Mouse (Mus musculus) R1 (cell line): ENCODE data around the gene Dennd1a.

Experiments
- DNase-seq: peaks from one replicate; pipeline ENCODE4 v3.0.0-alpha.2; 2018; ENCODE audit warnings: low read depth, low spot score

The Dennd1a gene

GRCm38 (mm10) chr2:38051485-38052085 is 235.6 kb downstream of the Dennd1a start:
- DNase-seq: no peak

- DNase-seq: no peak
Observed at GRCm38 (mm10) chr2:38048996-38049395, 238.2 kb downstream of the Dennd1a start.

DNA sequence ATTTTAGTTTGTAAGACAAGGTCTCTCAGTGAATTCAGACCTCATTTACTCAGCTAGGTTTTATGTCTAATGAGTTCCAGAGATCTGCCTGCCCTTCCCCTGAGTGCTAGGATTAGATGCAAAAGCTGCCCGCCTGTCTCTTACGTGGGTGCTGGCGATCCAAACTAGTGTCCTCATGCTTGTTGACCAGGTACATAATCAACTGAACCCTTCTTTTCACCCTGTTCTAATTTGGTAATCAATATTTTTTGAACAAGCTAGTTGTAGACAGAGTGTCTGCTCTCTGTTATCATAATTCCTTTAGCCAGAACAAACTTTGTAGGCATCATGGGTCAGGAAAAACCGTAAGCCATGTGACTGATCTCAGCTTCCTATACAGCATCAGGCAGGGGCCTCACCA is 241.9 kb downstream of the Dennd1a start:
- DNase-seq: no peak

DNA sequence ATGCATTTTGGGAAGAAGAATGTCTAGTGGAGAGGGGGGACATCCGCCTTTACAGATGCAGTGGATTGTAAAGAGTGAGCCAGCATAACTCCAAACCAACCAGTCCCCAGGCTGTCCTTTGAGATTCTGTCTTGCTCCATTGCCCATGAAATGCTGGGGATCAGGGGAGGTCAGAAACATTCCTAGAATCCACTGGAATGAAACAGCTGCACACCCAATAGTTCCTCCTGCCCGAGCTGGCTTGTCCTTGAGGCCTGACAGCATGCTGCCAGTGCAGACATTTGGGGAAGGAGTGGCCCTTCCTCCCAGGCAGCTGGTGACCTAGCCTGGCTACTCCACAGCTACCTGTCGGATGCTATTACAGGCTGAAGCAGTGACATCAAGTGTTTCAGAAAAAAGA is 246.3 kb downstream of the Dennd1a start:
- DNase-seq: no peak

- DNase-seq: no peak
Observed at GRCm38 (mm10) chr2:38039621-38040020, 247.6 kb downstream of the Dennd1a start.

- DNase-seq: no peak
Observed at GRCm38 (mm10) chr2:38028317-38028716, 258.9 kb downstream of the Dennd1a start.

GRCm38 (mm10) chr2:38025615-38026014 is 261.6 kb downstream of the Dennd1a start:
- no peak for DNase-seq

- no peak for DNase-seq
Observed at GRCm38 (mm10) chr2:38023741-38024130, 263.5 kb downstream of the Dennd1a start.

DNA sequence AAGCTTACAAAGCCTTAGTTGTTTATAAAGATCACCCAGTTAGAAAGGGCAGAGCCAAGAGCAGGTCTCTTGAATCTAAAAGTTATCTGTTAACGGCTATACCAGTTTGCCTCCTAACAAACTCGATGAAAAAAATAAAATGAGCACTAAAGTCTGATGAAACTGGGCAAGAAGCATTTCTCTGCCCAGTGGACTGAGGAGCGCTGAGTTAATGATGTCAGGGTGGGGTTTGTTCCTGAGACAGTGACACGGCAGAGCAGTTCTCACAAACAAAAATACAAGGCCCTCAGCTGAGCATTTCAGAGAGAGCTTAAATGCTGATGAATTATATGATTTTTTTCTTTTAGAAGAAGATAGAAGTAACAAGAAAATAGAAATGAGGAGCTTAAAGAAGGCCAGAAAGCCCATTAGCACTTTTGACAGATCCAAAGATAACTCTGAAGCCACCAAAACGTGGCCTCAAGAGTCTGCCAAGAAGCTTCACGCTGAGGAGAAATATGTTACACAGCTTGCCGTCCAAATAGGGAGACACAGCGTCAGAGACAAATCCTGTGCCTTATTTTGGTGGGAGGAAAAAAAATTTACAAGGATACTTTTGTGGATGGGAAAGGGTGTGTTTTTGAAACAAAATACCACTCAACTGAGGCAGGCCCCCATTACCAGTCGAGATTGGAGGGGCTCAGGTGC is 264.0 kb downstream of the Dennd1a start:
- no peak for DNase-seq

DNA sequence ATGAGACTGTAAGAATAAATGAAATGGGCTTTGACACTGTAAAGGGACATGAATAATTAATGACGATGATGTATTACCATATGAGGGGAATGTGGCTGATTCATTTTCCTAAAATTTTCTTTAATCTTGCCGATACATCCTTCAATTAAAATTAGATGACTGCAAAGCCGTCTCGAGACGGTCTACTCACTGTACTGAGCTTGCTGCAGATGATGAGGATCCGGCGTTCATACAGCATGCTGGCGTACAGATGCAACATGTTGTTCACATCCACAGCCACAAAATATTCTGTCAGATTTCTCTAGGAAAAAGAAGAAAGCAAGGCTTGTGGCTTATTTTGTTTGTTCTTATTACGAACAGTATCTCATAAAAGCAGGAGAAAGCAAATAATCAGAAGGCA is 266.0 kb downstream of the Dennd1a start:
- no peak for DNase-seq

DNA sequence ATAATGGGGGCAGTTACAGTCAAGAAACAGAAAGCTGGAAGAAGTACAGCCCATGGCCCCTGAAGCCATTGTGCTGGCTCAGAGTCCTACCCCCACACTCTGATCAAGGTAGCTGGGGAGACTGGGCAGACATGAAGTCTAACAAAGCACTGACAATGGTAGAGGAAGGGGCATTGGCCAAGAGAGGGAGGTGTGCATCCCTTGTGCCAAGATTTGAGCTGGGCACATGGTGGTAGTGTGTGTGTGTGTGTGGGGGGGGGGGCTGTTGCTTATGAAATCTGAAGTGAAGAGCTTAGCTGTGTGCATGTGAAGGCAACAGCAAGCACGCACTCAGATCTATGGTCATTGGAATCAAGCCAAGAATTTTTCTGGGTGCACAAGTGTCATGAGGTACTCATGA is 272.5 kb downstream of the Dennd1a start:
- DNase-seq: no peak

GRCm38 (mm10) chr2:38013839-38014365 is 273.3 kb downstream of the Dennd1a start:
- DNase-seq: no peak

DNA sequence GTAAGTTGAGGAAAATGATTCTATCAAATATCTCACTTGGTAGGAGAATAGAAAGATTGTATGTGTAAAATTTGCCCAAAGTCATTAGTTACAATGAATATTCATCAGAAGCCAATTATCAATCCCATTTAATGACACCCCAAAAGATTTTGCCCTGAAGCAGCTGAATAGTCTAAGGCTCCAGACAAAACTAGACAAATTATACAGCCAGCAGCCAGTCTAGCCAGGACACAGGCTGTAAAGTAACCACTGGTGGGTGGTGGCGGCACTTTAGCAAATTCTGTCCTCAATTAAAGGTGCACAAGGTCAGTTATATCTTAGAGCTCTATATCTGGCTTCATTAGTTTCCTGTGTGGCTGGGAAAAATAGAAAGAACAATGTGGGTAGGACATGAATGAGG is 280.0 kb downstream of the Dennd1a start:
- no peak for DNase-seq

- DNase-seq: peak; percentile 5
Observed at GRCm38 (mm10) chr2:38003183-38003680, 284.0 kb downstream of the Dennd1a start.

DNA sequence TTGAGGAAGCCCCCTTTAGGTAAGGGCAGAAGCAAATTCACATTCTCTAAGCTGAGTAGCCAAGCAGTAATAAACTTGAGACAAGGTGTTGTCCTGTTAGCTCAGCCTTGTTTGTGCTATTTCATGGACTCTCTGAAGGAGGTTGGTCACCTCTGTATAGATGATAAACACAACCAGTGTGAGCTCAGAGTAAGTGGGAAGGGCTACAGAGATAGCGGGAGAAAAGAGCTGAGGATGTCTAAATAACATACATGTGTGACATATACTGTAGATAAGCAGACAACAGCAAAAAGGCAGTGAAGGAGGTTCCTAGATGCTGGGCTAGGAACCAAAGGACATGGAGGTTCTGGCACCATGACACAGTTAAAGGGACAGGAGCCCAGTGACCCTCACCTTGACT is 286.2 kb downstream of the Dennd1a start:
- DNase-seq: no peak

GRCm38 (mm10) chr2:37997966-37998365 is 289.2 kb downstream of the Dennd1a start:
- DNase-seq: peak; percentile 83

DNA sequence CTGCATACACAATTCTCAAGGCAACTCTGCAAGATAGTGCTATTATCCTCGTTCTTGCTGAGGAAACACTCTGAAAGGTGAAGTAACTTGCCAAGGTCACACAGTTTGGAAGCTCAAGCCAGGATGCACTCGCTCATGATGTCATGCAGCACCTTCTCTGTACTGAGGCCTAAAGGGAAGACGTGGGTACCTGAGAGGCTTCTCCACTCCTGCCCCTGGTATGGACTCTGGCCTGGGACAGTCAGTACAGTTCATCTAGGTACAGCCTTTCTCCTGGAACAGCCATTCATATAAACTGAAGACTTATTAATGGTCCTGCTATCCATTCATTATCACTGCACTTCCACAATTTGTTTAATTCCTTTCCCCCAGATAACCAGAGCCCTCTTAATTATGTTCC is 298.1 kb downstream of the Dennd1a start:
- DNase-seq: no peak

GRCm38 (mm10) chr2:37988301-37988700 is 298.9 kb downstream of the Dennd1a start:
- no peak for DNase-seq

DNA sequence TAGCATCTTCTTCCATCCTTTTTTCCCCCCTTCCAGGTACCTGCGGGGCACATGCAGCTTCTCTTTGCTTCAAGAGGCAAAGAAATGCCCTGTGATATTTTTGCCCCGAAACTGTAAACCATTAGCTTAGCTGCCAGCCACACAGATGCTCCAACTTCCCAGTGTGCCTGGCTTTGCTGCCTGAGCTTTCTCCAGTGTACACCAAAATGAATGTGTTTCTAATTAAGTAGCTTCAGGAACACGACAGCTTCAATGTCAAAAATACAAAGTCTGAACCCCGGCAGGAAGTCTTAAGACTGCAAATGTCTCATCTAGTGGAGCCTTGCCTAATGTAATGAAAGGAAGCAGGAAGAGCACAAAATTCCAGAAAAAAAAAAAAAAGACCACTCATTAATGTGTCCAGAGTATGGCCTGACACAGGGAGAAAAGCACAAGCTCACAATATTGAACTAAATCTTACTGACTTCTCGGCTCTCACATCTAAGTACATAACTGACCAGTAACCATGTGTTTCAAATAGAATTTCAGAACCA is 301.4 kb downstream of the Dennd1a start:
- DNase-seq: no peak

- no peak for DNase-seq
Observed at GRCm38 (mm10) chr2:37982714-37983113, 304.5 kb downstream of the Dennd1a start.

- DNase-seq: peak; percentile 54
Observed at GRCm38 (mm10) chr2:37981562-37982403, 305.4 kb downstream of the Dennd1a start.

GRCm38 (mm10) chr2:37974201-37974600 is 313.0 kb downstream of the Dennd1a start:
- no peak for DNase-seq
